Mouse (Mus musculus): ENCODE results near the gene Prss44. TPM values are rescaled to one million over a fixed set of nuclear protein-coding genes. Genes with fewer than 3 reads are reported as not detected.
"Not testable (repeated sequence)": the region's sequence is repeated elsewhere in the genome, so short reads cannot be mapped to it uniquely, and the experiment has no call there.

Prss44 gene
- polyA plus RNA-seq, 1 experiment from 2014 or later = not detected

DNA sequence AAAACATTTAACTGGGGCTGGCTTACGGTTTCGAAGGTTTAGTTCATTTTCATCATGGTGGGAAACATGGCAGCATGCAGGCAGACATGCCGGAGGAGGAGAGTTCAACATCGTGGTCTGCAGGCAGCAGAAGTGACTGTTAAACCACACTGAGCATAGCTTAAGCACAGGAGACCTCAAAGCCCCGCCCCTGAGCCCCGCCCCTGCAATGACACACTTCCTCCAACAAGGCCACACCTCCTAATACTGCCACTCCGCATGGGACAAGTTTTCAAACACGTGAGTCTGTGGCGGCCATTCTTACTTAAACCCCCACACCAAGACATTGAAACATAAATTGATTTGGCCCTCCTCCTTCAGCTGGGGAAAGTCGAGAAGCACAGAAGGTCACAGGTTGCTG, 16.8 kb upstream of the Prss44 start:
- Histone ChIP-seq H3K4me3 (no peak overlapping the region), H3K4me1 (no peaks in the 10 kb centered on the region)
- WGBS = 84% methylated on average over 10 of the region's 10 CpGs

DNA sequence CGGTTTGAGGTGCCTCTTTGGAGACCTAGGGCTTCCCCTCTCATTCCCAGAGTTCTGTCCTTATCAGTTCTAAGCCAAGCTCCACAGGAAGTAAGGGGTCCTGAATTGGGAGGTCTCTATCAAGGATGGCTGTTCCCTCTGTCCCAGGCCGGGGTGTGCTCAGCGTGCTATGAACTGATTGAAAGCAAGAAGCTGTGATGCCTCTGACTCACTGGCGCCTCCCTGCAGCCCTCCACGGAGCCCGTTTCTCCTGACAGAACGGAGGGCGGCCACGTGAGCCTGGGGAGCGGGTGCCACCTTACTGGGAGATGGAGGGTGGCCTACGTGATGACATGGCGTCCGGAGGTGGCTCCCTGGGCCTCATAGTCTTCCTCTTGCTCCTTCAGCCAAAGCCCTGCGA, 15.9 kb upstream of the Prss44 start, which contains the start of gene Prss42:
Gene Prss42 (plus strand): TSS at position 301 of the 400 bp plus-strand sequence.
- H3K4me3 ChIP-seq = no peak within 1 kb of the TSS
- 88% methylated on average over 14 of the region's 14 CpGs for WGBS

More for the DNA sequence above, 16.8 kb upstream of the Prss44 start:
- Histone ChIP-seq H3K36me3 (replicated peaks) (no peaks in the 10 kb centered on the region), H3K9me3 (no peaks in the 10 kb centered on the region), H3K27me3 (replicated peaks; ENCODE audit: low read depth, poor library complexity, severe bottlenecking) (no peaks in the 10 kb centered on the region), H3K27ac (replicated peaks) (no peak overlapping the region)
- no peak for DNase-seq (ENCODE audit: low spot score)

DNA sequence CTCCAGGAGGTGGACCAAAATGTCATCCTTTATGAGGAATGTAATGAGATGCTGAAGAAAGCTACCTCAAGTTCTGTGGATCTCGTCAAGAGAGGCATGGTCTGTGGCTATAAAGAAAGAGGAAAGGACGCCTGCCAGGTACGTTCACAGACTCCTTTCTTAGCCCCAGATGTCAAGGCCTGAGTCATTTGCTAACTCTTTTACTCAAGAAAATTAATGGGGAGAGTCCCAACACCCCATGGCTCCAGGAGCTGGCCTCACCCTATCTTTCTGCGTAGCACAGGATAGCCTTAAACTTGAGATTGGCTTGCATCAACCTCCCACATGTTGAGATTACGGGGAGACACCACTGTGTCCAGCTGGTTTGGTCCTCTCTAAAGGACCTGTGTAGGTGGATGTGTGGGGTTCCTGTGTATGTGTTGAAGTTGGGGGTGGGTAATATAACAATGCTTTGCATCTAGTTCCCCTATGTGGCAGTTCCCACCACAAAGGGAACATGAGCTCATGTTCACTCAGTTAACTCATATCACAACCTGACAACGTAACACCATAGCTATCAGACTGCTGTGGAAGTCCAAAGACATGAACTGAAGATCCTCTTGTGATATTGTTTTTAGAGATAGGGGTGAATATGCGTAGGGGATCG, 12.8 kb upstream of the Prss44 start:
- DNase-seq (ENCODE audit: low spot score) = no peak
- Histone ChIP-seq H3K9me3 (no peaks in the 10 kb centered on the region), H3K4me3 (no peak overlapping the region), H3K4me1 (peaks cover 5% of the 10 kb centered on the region; the same call in 1 of the 2 replicates), H3K36me3 (replicated peaks) (no peaks in the 10 kb centered on the region), H3K27me3 (replicated peaks; ENCODE audit: low read depth, poor library complexity, severe bottlenecking) (no peaks in the 10 kb centered on the region), H3K27ac (replicated peaks) (no peak overlapping the region)
- 93% methylated on average over 8 of the region's 8 CpGs for WGBS

More for the DNA sequence above, 15.9 kb upstream of the Prss44 start, which contains the start of gene Prss42:
- no peak within 1 kb of the TSS for H3K27ac ChIP-seq (replicated peaks)
- H3K9me3 ChIP-seq = no peaks in the 10 kb centered on the region
- H3K36me3 ChIP-seq (replicated peaks) = no peaks in the 10 kb centered on the region
- no peak for DNase-seq (ENCODE audit: low spot score)
- peaks cover under 1% of the 10 kb centered on the region; the same call in 1 of the 2 replicates for H3K4me1 ChIP-seq
- H3K27me3 ChIP-seq (replicated peaks; ENCODE audit: low read depth, poor library complexity, severe bottlenecking) = no peaks in the 10 kb centered on the region

DNA sequence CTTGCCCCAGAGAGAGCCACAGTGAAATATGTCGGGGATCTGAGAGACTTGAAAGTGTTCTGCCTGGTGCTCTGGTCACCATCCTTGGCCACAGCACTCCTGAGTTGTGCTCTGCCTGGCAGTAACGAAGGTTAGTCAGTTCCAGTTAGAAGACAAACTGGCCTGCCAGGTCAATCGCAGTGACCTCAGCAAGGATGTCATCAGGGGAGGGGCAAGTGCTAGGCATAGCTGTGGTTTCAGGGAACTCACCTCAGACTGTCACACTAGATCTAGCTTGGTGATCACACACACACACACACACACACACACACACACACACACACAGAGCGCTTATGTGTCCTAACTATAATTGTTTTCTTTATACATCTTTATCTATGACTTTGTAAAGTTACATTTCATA, 10.5 kb upstream of the Prss44 start:
- H3K27me3 ChIP-seq (replicated peaks; ENCODE audit: low read depth, poor library complexity, severe bottlenecking) = no peaks in the 10 kb centered on the region
- no peak overlapping the region for H3K27ac ChIP-seq (replicated peaks)
- H3K9me3 ChIP-seq = no peaks in the 10 kb centered on the region
- H3K36me3 ChIP-seq (replicated peaks) = no peaks in the 10 kb centered on the region
- no peak overlapping the region for H3K4me3 ChIP-seq
- WGBS = 64% methylated on average over 4 of the region's 4 CpGs
- H3K4me1 ChIP-seq = peaks cover 5% of the 10 kb centered on the region; the same call in 1 of the 2 replicates
- DNase-seq (ENCODE audit: low spot score) = no peak

DNA sequence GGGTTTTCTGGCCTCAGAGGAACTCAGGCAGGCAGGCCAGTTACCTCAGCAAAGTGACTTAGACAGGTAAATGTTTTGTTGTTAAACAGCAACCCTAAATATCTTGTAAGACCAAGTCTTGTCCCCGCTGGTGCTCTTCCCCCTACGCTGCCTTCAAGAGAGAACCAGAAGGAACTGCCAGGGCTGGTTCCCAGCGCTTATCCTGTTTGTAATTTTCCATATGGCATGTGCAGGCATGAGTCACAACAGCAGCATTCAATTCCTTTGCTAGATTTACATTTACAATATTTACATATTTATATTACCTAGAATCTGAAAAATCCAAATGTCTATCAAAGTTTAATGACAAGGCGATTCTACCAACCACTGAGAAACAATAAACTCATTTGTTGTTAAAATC, 3.7 kb upstream of the Prss44 start:
- Histone ChIP-seq H3K4me1 (no peaks in the 10 kb centered on the region), H3K9me3 (no peaks in the 10 kb centered on the region), H3K27ac (replicated peaks) (no peak overlapping the region), H3K36me3 (replicated peaks) (no peaks in the 10 kb centered on the region), H3K27me3 (replicated peaks; ENCODE audit: low read depth, poor library complexity, severe bottlenecking) (no peaks in the 10 kb centered on the region; the same call in 1 of the 2 replicates), H3K4me3 (no peak overlapping the region)
- DNase-seq (ENCODE audit: low spot score) = no peak
- 86% methylated on average over 4 of the region's 4 CpGs for WGBS

GRCm38 (mm10) chr9:110820546-110820945, 6.8 kb downstream of the Prss44 start:
- H3K27ac ChIP-seq (replicated peaks); H3K27me3 ChIP-seq (replicated peaks; ENCODE audit: low read depth, poor library complexity, severe bottlenecking); H3K9me3 ChIP-seq; H3K4me1 ChIP-seq; H3K4me3 ChIP-seq; DNase-seq (ENCODE audit: low spot score); H3K36me3 ChIP-seq (replicated peaks): not testable (repeated sequence)

GRCm38 (mm10) chr9:110821436-110821835, 7.6 kb downstream of the Prss44 start:
- WGBS = 89% methylated on average over 7 of the region's 7 CpGs
- no peak for DNase-seq (ENCODE audit: low spot score)
- H3K27me3 ChIP-seq (replicated peaks; ENCODE audit: low read depth, poor library complexity, severe bottlenecking) = no peaks in the 10 kb centered on the region
- H3K4me1 ChIP-seq = no peaks in the 10 kb centered on the region
- H3K9me3 ChIP-seq = no peaks in the 10 kb centered on the region
- no peaks in the 10 kb centered on the region for H3K36me3 ChIP-seq (replicated peaks)
- H3K4me3 ChIP-seq = no peak overlapping the region
- H3K27ac ChIP-seq (replicated peaks) = no peak overlapping the region

- H3K27ac ChIP-seq (replicated peaks) = no peak overlapping the region
- H3K27me3 ChIP-seq (replicated peaks; ENCODE audit: low read depth, poor library complexity, severe bottlenecking) = peaks cover 7% of the 10 kb centered on the region; the same call in 1 of the 2 replicates
- no peaks in the 10 kb centered on the region for H3K4me1 ChIP-seq
- H3K4me3 ChIP-seq = no peak overlapping the region
- no peaks in the 10 kb centered on the region for H3K9me3 ChIP-seq
- 79% methylated on average over 4 of the region's 4 CpGs for WGBS
- H3K36me3 ChIP-seq (replicated peaks) = no peaks in the 10 kb centered on the region
- no peak for DNase-seq (ENCODE audit: low spot score)
Observed at GRCm38 (mm10) chr9:110825426-110825825, 11.6 kb downstream of the Prss44 start.

DNA sequence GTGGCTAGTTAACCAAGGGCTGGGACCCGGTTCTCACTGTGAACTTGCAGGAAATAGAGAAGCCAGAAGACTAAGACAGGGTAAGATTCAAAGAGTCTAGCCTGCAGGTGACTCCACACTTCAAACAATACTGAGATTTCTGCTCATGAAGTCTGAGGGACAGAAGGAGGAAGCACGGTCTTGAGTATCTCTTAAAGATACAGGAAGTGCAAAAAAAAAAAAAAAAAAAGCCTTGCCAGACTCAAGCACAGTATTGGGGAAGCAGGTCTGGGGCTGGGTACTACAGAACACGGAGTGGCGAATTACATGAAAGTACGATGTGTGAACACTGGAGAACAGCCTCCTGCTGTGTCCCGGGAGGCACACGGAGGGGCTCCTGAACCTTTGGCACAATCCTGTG, 12.0 kb downstream of the Prss44 start:
- Histone ChIP-seq H3K36me3 (replicated peaks) (no peaks in the 10 kb centered on the region), H3K27me3 (replicated peaks; ENCODE audit: low read depth, poor library complexity, severe bottlenecking) (peaks cover 7% of the 10 kb centered on the region; the same call in 1 of the 2 replicates), H3K4me3 (no peak overlapping the region), H3K9me3 (no peaks in the 10 kb centered on the region), H3K4me1 (no peaks in the 10 kb centered on the region), H3K27ac (replicated peaks) (no peak overlapping the region)
- no peak for DNase-seq (ENCODE audit: low spot score)
- 80% methylated on average over 7 of the region's 7 CpGs for WGBS

DNA sequence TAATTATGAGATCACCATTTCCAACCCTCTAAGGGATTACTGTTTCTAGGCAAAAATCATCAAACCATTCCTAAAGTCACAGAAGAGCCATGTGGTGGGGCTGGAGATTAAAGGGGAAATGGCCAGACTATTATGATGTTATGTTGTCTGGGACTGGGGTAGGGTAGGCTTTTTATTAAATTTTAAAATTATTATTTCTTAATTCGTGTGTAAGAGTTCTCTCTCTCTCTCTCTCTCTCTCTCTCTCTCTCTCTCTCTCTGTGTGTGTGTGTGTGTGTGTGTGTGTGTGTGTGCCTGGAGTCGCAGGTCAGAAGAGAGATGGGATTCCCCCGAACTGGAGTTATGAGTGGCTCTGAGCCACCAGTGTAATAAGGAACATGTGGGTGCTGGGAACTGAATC, 12.6 kb downstream of the Prss44 start, which contains the start of gene Prss43:
Gene Prss43 (plus strand): TSS at position 301 of the 400 bp plus-strand sequence.
- Histone ChIP-seq H3K4me1 (no peaks in the 10 kb centered on the region), H3K27ac (replicated peaks) (no peak within 1 kb of the TSS), H3K36me3 (replicated peaks) (no peaks in the 10 kb centered on the region), H3K9me3 (no peaks in the 10 kb centered on the region), H3K4me3 (no peak within 1 kb of the TSS), H3K27me3 (replicated peaks; ENCODE audit: low read depth, poor library complexity, severe bottlenecking) (peaks cover 7% of the 10 kb centered on the region; the same call in 1 of the 2 replicates)
- no peak for DNase-seq (ENCODE audit: low spot score)
- 86% methylated on average over 3 of the region's 3 CpGs for WGBS

DNA sequence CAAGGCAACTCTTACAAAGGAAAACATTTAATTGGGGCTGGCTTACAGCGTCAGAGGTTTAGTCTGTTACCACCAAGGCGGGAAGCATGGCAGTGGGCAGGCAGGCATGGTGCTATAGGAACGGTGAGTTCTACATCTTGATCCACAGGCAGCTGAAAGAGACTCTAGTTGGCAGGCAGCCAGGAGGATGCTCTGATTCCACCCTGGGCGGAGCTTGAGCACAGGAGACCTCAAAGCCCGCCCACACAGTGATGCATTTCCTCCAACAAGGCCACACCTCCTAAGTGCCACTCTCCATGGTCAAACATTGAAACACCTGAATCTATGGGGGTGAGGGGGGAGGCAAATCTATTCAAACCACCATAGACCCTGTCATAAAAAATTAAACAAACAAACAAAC, 19.2 kb downstream of the Prss44 start:
- Histone ChIP-seq H3K9me3 (no peaks in the 10 kb centered on the region), H3K4me3 (no peak overlapping the region), H3K27me3 (replicated peaks; ENCODE audit: low read depth, poor library complexity, severe bottlenecking) (0 out of 2 replicates have a peak, but pooled peaks cover 8% of the 10 kb centered on the region), H3K4me1 (peaks cover 8% of the 10 kb centered on the region; the same call in 1 of the 2 replicates), H3K36me3 (replicated peaks) (no peaks in the 10 kb centered on the region), H3K27ac (replicated peaks) (no peak overlapping the region)
- DNase-seq (ENCODE audit: low spot score) = peak; percentile 23
- WGBS = 87% methylated on average over 5 of the region's 5 CpGs

DNA sequence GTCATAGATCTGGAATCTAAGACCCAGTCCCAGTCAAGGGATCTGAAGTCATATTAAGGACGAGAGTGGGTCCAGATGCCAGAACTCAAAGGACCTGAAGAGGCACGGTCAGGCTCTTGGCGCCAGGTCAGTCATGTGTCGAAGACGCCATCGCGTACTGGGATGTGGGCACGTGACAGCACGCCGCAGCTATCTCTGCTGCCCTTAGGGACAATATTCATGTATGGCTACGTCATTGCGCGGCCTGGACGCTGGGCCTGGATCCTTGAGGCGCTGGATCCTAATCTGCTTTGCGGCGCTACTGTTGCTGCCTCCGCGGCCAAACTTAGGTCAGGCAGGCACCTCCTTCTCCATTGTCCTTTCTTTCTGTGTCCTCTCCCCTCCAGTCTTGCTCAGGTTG, 20.6 kb downstream of the Prss44 start, which contains the start of gene Prss45:
Gene Prss45 (plus strand): TSS at position 178 of the 400 bp plus-strand sequence.
- Histone ChIP-seq H3K9me3 (no peaks in the 10 kb centered on the region), H3K4me3 (no peak within 1 kb of the TSS), H3K27me3 (replicated peaks; ENCODE audit: low read depth, poor library complexity, severe bottlenecking) (0 out of 2 replicates have a peak, but pooled peaks cover 8% of the 10 kb centered on the region), H3K4me1 (peaks cover 8% of the 10 kb centered on the region; the same call in 1 of the 2 replicates), H3K36me3 (replicated peaks) (no peaks in the 10 kb centered on the region), H3K27ac (replicated peaks) (no peak within 1 kb of the TSS)
- no peak for DNase-seq (ENCODE audit: low spot score)
- WGBS = 77% methylated on average over 19 of the region's 19 CpGs

GRCm38 (mm10) chr9:110834961-110835360, 21.2 kb downstream of the Prss44 start:
- WGBS = 35% methylated on average over 10 of the region's 10 CpGs
- Histone ChIP-seq H3K27ac (replicated peaks) (no peak overlapping the region), H3K27me3 (replicated peaks; ENCODE audit: low read depth, poor library complexity, severe bottlenecking) (0 out of 2 replicates have a peak, but pooled peaks cover 8% of the 10 kb centered on the region), H3K9me3 (no peaks in the 10 kb centered on the region), H3K4me3 (no peak overlapping the region), H3K4me1 (peaks cover 8% of the 10 kb centered on the region; the same call in 1 of the 2 replicates), H3K36me3 (replicated peaks) (no peaks in the 10 kb centered on the region)
- DNase-seq (ENCODE audit: low spot score) = no peak
